Mouse (Mus musculus): ENCODE results near the gene Shc2. TPM values are rescaled to one million over a fixed set of nuclear protein-coding genes. Genes with fewer than 3 reads are reported as not detected.

Shc2 gene
- polyA plus RNA-seq, 1 experiment from 2014 or later: 2.6 TPM

- ATAC-seq (ENCODE audit: extremely low read depth, insufficient number of reproducible peaks, low FRiP score, low TSS enrichment): no peak
- no peaks in the 10 kb centered on the region for H3K4me1 ChIP-seq
- no peak within 1 kb of the TSS for H3K9ac ChIP-seq
- peaks cover 13% of the 10 kb centered on the region; the same call in 1 of the 2 replicates for H3K27me3 ChIP-seq (replicated peaks)
- no peak within 1 kb of the TSS for H3K27ac ChIP-seq (replicated peaks)
- no peak within 1 kb of the TSS for H3K4me2 ChIP-seq
- WGBS: 72% methylated on average over 5 of the region's 5 CpGs
- no peaks in the 10 kb centered on the region for H3K36me3 ChIP-seq
- H3K4me3 ChIP-seq: no peak within 1 kb of the TSS
- H3K9me3 ChIP-seq: no peaks in the 10 kb centered on the region
These were observed 50.5 kb downstream of the Shc2 start, which contains the start of gene Theg for GRCm38 (mm10) chr10:79587061-79587751. TSS of gene Theg (minus strand) at chr10:79587331.

DNA sequence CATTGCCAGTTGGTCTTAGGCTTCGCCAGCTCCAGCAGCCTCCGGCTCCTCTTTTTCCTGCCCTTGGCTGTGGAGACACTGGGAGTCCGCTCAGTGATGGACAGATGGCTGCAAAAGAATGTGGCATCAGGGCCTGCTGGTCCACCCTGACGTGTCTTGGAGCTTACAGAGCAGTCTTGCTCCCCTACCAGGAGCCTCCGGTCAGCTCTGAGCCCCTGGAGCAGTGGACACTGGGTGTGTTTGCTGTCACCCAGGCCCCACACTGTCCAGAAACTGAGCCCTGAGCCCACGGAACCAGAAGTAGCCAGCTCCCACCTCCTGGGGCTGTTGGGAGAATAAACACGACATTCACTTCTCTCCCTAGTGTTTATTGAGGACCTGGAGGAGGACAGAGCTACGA lies 51.5 kb downstream of the Shc2 start:
- H3K9ac ChIP-seq: no peak overlapping the region
- H3K9me3 ChIP-seq: no peaks in the 10 kb centered on the region
- no peaks in the 10 kb centered on the region for H3K4me1 ChIP-seq
- peaks cover 11% of the 10 kb centered on the region; the same call in 1 of the 2 replicates for H3K27me3 ChIP-seq (replicated peaks)
- H3K4me2 ChIP-seq: no peak overlapping the region
- no peak overlapping the region for H3K27ac ChIP-seq (replicated peaks)
- H3K4me3 ChIP-seq: no peak overlapping the region
- H3K36me3 ChIP-seq: no peaks in the 10 kb centered on the region
- WGBS: 63% methylated on average over 8 of the region's 8 CpGs
- ATAC-seq (ENCODE audit: extremely low read depth, insufficient number of reproducible peaks, low FRiP score, low TSS enrichment): no peak

DNA sequence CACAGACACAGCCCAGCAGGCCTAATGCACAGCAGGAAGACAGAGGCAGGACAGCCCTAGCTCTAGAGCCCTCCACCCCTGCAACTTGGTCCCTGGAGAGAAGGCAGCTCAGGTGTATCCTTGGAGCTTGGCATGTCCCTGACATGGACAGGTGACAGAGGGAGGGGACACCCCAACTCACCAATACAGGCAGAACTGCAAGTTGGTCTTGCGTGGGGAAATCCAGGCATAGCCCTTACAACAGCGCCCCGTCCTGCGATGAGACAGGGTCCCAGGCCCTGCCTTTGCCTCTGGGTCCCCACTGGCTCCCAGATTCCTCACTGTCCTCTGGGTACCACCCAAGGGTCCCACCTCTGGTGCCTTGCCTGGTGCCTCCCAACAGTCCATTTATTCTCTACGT lies 52.0 kb downstream of the Shc2 start:
- Histone ChIP-seq H3K36me3 (no peaks in the 10 kb centered on the region), H3K4me2 (no peak overlapping the region), H3K27ac (replicated peaks) (no peak overlapping the region), H3K4me3 (no peak overlapping the region), H3K9ac (no peak overlapping the region), H3K9me3 (no peaks in the 10 kb centered on the region), H3K27me3 (replicated peaks) (peaks cover 11% of the 10 kb centered on the region; the same call in 1 of the 2 replicates), H3K4me1 (no peaks in the 10 kb centered on the region)
- no peak for ATAC-seq (ENCODE audit: extremely low read depth, insufficient number of reproducible peaks, low FRiP score, low TSS enrichment)
- 84% methylated on average over 5 of the region's 5 CpGs for WGBS

- H3K27ac ChIP-seq (replicated peaks): no peak overlapping the region
- H3K36me3 ChIP-seq: no peaks in the 10 kb centered on the region
- ATAC-seq (ENCODE audit: extremely low read depth, insufficient number of reproducible peaks, low FRiP score, low TSS enrichment): no peak
- H3K9me3 ChIP-seq: no peaks in the 10 kb centered on the region
- 90% methylated on average over 6 of the region's 6 CpGs for WGBS
- peaks cover 11% of the 10 kb centered on the region; the same call in 1 of the 2 replicates for H3K27me3 ChIP-seq (replicated peaks)
- H3K4me3 ChIP-seq: no peak overlapping the region
- H3K4me1 ChIP-seq: no peaks in the 10 kb centered on the region
- no peak overlapping the region for H3K4me2 ChIP-seq
- H3K9ac ChIP-seq: no peak overlapping the region
These were observed 52.6 kb downstream of the Shc2 start for GRCm38 (mm10) chr10:79585136-79585535.

GRCm38 (mm10) chr10:79584426-79584825 lies 53.3 kb downstream of the Shc2 start:
- Histone ChIP-seq H3K4me1 (no peaks in the 10 kb centered on the region), H3K9ac (no peak overlapping the region), H3K36me3 (no peaks in the 10 kb centered on the region), H3K27ac (replicated peaks) (no peak overlapping the region), H3K9me3 (no peaks in the 10 kb centered on the region), H3K4me2 (no peak overlapping the region), H3K27me3 (replicated peaks) (peaks cover 17% of the 10 kb centered on the region), H3K4me3 (no peak overlapping the region)
- no peak for ATAC-seq (ENCODE audit: extremely low read depth, insufficient number of reproducible peaks, low FRiP score, low TSS enrichment)
- WGBS: 74% methylated on average over 9 of the region's 9 CpGs

DNA sequence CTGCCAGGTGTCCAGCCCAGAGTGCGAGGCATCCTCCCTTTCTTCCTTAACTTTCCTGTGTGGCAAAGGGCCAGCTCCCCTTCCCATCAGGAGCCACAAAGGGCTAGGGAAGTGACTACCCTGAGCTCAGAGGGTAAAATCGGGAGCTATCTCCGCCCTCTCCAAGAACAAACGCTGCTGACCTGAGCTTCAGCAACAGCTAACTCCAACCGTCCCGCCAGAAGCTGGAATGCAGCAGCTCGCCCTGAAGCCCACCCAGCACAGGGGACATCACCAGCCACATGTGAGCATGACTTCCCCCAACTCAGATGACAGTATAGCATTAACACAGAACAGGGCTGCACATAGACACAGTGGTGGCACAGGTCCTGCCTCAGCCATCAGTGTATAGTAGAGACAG lies 53.7 kb downstream of the Shc2 start:
- no peak overlapping the region for H3K4me3 ChIP-seq
- peaks cover 20% of the 10 kb centered on the region for H3K27me3 ChIP-seq (replicated peaks)
- no peaks in the 10 kb centered on the region for H3K36me3 ChIP-seq
- H3K4me2 ChIP-seq: no peak overlapping the region
- no peak overlapping the region for H3K9ac ChIP-seq
- H3K27ac ChIP-seq (replicated peaks): no peak overlapping the region
- H3K9me3 ChIP-seq: no peaks in the 10 kb centered on the region
- ATAC-seq (ENCODE audit: extremely low read depth, insufficient number of reproducible peaks, low FRiP score, low TSS enrichment): no peak
- 52% methylated on average over 7 of the region's 7 CpGs for WGBS
- no peaks in the 10 kb centered on the region for H3K4me1 ChIP-seq

- no peak overlapping the region for H3K27ac ChIP-seq (replicated peaks)
- no peaks in the 10 kb centered on the region for H3K4me1 ChIP-seq
- H3K27me3 ChIP-seq (replicated peaks): peaks cover 19% of the 10 kb centered on the region
- H3K9me3 ChIP-seq: no peaks in the 10 kb centered on the region
- WGBS: 77% methylated on average over 8 of the region's 8 CpGs
- H3K9ac ChIP-seq: no peak overlapping the region
- H3K4me2 ChIP-seq: no peak overlapping the region
- H3K36me3 ChIP-seq: no peaks in the 10 kb centered on the region
- H3K4me3 ChIP-seq: no peak overlapping the region
- ATAC-seq (ENCODE audit: extremely low read depth, insufficient number of reproducible peaks, low FRiP score, low TSS enrichment): no peak
These were observed 56.2 kb downstream of the Shc2 start for GRCm38 (mm10) chr10:79581501-79581900.

DNA sequence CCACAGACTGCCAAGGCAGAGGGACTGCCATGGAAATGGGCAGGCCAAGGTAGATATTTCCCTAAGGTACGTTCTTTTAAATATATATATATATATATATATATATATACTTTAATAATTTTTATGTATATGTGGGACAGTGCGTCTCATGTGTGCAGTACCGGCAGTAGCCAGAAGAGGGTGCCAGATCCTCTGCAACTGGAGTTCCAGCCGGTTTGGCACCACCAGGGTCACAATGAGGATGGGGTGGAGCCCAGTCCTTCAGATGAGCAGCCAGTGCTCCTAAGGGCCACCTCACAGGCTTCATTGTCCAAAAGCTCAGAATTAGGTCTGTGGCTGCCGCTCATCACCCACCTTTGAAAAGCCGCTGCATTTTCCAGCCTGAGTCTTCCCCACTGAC lies 56.9 kb downstream of the Shc2 start:
- Histone ChIP-seq H3K4me3 (no peak overlapping the region), H3K27me3 (replicated peaks) (peaks cover 17% of the 10 kb centered on the region), H3K27ac (replicated peaks) (no peak overlapping the region), H3K9me3 (no peaks in the 10 kb centered on the region), H3K4me2 (no peak overlapping the region), H3K4me1 (no peaks in the 10 kb centered on the region), H3K36me3 (no peaks in the 10 kb centered on the region), H3K9ac (no peak overlapping the region)
- ATAC-seq (ENCODE audit: extremely low read depth, insufficient number of reproducible peaks, low FRiP score, low TSS enrichment): no peak
- 39% methylated on average over 6 of the region's 6 CpGs for WGBS

GRCm38 (mm10) chr10:79580356-79580755 lies 57.4 kb downstream of the Shc2 start:
- whole genome bisulfite sequencing: 60% methylated on average over 7 of the region's 7 CpGs
- Histone ChIP-seq H3K36me3 (no peaks in the 10 kb centered on the region), H3K4me1 (no peaks in the 10 kb centered on the region), H3K27ac (replicated peaks) (no peak overlapping the region), H3K4me2 (no peak overlapping the region), H3K27me3 (replicated peaks) (peaks cover 17% of the 10 kb centered on the region), H3K4me3 (no peak overlapping the region), H3K9ac (no peak overlapping the region), H3K9me3 (no peaks in the 10 kb centered on the region)
- no peak for ATAC-seq (ENCODE audit: extremely low read depth, insufficient number of reproducible peaks, low FRiP score, low TSS enrichment)

DNA sequence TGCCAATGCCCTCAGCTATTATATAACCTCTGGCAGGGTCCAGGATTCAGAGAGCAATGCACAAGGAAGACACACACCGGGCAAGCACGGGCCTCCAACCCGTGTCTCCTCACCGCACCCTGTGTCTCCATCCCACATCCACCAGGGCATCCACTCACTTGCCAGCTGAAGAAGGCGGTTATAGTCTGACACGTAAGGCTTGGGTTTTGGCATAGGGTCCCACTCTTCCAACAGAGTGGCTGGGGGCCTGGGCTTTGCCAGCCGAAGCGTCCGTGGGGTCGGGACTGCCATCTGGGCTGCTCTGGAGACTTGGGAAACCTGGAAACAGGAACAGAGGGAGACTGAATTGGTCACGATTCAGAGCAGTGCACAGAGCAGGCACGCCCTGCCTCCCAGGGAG lies 57.9 kb downstream of the Shc2 start:
- Histone ChIP-seq H3K27me3 (replicated peaks) (peaks cover 17% of the 10 kb centered on the region), H3K4me1 (no peaks in the 10 kb centered on the region), H3K27ac (replicated peaks) (no peak overlapping the region), H3K36me3 (no peaks in the 10 kb centered on the region), H3K9me3 (no peaks in the 10 kb centered on the region), H3K4me2 (no peak overlapping the region), H3K4me3 (no peak overlapping the region), H3K9ac (no peak overlapping the region)
- no peak for ATAC-seq (ENCODE audit: extremely low read depth, insufficient number of reproducible peaks, low FRiP score, low TSS enrichment)
- WGBS: 74% methylated on average over 12 of the region's 12 CpGs

DNA sequence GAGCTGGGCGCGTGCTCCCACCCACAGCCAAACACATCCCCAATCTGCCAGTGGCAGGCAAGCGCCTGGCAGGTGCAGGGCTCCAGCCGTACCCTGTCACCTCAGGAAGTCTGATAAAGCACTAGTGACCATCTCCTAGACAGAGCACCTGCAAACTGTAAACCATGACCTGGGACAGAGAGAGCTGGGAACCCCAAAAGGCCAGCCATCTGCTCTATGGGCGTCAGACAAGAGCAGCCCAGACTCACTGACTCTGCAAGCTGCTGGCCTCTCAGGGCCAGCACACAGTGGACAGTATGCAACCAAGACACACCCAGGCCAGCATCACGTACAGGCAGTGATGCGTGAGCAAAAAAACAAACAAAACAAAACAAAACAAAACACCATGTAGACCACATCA lies 58.8 kb downstream of the Shc2 start:
- ATAC-seq (ENCODE audit: extremely low read depth, insufficient number of reproducible peaks, low FRiP score, low TSS enrichment): no peak
- no peak overlapping the region for H3K4me2 ChIP-seq

DNA sequence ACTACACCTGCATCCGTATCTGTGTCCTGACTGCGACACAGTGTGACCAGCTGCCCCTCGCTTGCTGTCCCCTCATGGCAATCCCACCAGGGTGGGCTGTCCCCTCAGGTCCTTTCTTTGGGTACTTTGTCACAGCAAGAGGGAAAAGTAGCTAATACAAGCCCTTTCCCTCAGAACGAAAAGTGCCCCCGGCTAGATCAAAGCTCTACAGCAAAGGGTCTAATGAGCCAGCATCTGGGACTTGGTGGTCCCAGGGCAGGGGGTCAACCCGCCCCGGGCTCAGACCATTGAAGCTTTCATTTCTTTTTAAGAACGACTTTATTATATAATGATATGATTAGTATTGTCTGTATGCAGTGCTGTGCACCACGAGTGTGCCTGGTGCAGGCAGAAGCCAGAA lies 59.4 kb downstream of the Shc2 start:
- H3K9me3 ChIP-seq: no peaks in the 10 kb centered on the region
- no peak overlapping the region for H3K27ac ChIP-seq (replicated peaks)
- peaks cover 15% of the 10 kb centered on the region for H3K27me3 ChIP-seq (replicated peaks)
- H3K9ac ChIP-seq: no peak overlapping the region
- WGBS: 69% methylated on average over 9 of the region's 9 CpGs
- ATAC-seq (ENCODE audit: extremely low read depth, insufficient number of reproducible peaks, low FRiP score, low TSS enrichment): no peak
- H3K4me2 ChIP-seq: no peak overlapping the region
- H3K4me1 ChIP-seq: no peaks in the 10 kb centered on the region
- no peaks in the 10 kb centered on the region for H3K36me3 ChIP-seq
- H3K4me3 ChIP-seq: no peak overlapping the region

More for the DNA sequence above, 58.8 kb downstream of the Shc2 start:
- no peak overlapping the region for H3K9ac ChIP-seq
- no peaks in the 10 kb centered on the region for H3K36me3 ChIP-seq
- H3K9me3 ChIP-seq: no peaks in the 10 kb centered on the region
- no peak overlapping the region for H3K4me3 ChIP-seq
- no peaks in the 10 kb centered on the region for H3K4me1 ChIP-seq
- no peak overlapping the region for H3K27ac ChIP-seq (replicated peaks)
- H3K27me3 ChIP-seq (replicated peaks): peaks cover 17% of the 10 kb centered on the region
- 64% methylated on average over 7 of the region's 7 CpGs for WGBS
